Mouse (Mus musculus): ENCODE measurements around the gene Tmem132b. TPM values are rescaled to one million over a fixed set of nuclear protein-coding genes. Genes with fewer than 3 reads are reported as not detected.

Gene Tmem132b
- total RNA-seq, 2 experiments from 2014 or later: not detected

- no peak for ATAC-seq (replicated peaks; ENCODE audit: poor library complexity, severe bottlenecking)
Measured at GRCm38 (mm10) chr5:125508006-125508405, 23.6 kb upstream of the Tmem132b start.

GRCm38 (mm10) chr5:125509541-125509940 is 22.0 kb upstream of the Tmem132b start:
- ATAC-seq (replicated peaks; ENCODE audit: poor library complexity, severe bottlenecking): peak; percentile 78

DNA sequence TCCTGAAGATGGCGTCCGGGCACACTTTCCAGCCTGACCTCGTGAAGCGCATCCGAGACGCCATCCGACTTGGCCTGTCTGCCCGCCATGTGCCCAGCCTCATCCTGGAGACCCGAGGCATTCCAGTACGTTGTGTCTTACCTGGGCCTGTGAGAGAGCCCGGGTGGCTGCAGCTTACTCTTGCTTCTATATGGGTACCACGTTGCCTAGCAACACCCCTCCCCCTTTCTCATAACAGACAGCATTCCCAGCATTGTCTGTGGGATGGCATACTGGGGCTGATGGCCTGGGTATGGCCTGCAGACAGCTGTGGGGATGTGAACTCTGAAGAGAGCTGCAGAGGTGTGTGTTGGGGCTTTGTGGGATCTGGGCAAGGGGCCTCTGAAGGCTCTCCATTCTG is 16.6 kb upstream of the Tmem132b start:
- no peak for ATAC-seq (replicated peaks; ENCODE audit: poor library complexity, severe bottlenecking)

GRCm38 (mm10) chr5:125518640-125519039 is 12.9 kb upstream of the Tmem132b start:
- 0 out of 2 replicates have a peak, but pooled peaks have one; percentile 29 for ATAC-seq (replicated peaks; ENCODE audit: poor library complexity, severe bottlenecking)

DNA sequence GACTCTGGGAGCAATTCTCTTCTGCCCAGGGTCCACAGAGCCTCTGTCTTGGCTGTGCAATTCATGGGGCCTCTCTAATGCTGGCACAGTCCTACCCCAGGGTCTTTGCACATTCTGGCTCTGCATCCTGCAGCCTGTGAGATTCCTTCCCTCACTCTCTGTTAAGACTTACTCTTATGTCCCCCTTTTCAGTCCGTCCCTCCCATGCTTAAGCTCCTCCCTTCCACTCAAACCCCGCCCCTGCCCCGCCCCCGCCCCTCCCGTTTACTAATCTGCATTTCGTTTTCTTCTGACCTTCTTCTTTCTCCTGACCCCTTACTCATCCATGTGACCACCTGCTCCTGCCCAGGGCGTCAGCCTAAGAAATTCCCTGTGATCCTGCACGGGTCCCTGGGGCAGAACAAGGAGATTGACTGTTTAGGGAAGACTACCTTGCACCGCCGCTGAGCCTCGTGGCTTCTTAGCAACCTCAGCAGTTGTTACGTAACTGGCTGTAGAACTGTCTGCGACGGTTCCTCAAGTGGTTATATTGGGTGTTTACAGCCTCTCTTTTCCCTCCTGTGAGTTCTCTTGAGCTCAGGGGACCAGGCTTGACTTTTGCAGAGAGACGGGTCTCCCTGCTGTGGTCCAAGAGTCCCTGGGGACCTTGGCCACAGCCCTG is 10.5 kb upstream of the Tmem132b start:
- ATAC-seq (replicated peaks; ENCODE audit: poor library complexity, severe bottlenecking): peak; percentile 79

DNA sequence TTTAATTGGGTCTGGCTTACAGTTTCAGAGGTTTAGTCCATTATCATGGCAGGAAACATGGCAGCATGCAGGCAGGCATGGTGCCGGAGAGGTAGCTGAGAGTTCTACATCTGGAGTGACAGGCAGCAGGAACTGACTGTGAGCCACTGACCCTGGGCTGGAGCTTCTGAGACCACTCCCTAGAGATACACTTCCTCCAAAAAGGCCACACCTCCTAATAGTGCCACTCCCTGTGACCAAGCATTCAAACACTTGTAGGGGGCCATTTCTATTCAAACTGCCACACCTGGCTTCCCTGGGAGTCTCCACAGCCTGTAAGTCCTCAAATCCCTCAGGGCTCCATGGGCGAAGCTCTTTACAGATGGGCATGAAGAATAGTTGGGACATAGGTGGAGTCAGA is 8.2 kb upstream of the Tmem132b start:
- no peak for ATAC-seq (replicated peaks; ENCODE audit: poor library complexity, severe bottlenecking)

DNA sequence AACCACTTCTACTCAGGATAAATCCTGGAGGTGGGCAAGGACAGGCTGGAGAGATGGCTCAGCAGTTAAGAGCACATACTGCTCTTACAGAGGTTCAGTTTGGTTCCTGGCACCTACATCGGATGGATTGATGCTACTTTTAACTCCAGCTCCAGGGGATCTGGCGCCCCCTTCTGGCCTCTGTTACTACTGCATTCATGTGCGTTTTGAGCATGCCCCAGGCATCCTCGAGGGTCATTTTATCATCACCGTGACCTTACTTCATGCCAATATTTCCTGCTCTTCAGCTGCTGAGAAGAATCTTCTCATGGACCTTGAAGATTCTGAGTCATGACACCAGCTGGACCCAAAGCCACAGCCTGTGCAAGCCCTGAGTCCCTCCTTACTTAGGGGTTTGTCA is 6.1 kb upstream of the Tmem132b start:
- ATAC-seq (replicated peaks; ENCODE audit: poor library complexity, severe bottlenecking): no peak

DNA sequence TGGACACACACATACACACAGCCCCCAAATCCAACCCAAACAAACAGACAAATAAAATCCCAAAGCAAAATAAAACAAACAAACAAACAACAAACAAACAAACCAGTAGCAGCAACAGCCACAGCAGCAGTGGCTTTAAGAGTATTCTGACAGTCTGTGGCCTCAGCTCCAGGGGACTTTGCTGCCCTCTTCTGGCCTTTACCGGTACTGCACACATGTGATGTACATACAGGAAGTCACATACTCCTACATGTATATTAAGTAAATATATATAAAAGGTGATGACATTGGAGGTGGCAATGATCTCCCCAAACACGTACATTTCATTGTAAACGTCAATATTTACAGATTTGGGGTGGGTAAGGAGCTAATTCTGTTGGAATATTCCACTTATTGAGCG is 5.1 kb upstream of the Tmem132b start:
- no peak for ATAC-seq (replicated peaks; ENCODE audit: poor library complexity, severe bottlenecking)

DNA sequence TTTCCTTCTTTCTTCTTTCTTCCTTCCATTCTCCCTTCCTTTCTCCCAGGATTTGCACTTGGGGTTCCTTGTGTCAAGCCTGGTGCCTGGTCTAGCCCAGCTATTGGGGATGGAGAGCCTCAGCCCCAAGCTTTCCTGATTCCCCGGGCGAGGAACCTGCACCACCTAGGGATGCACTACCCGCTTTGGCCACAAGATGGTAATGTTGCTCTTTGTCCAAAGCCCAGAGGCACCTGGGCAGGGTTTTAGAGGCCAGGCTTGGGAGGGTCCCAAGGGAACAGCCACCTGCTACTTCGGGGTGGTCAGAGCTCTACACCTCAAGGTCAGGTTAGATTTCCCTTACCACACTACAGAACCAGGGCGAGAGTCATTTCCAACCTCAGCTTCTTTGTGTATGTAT is 2.5 kb upstream of the Tmem132b start:
- ATAC-seq (replicated peaks; ENCODE audit: poor library complexity, severe bottlenecking): peak; percentile 48

GRCm38 (mm10) chr5:125532191-125532544 is 594 bp downstream of the Tmem132b start:
- peak; percentile 21 for ATAC-seq (replicated peaks; ENCODE audit: poor library complexity, severe bottlenecking)

DNA sequence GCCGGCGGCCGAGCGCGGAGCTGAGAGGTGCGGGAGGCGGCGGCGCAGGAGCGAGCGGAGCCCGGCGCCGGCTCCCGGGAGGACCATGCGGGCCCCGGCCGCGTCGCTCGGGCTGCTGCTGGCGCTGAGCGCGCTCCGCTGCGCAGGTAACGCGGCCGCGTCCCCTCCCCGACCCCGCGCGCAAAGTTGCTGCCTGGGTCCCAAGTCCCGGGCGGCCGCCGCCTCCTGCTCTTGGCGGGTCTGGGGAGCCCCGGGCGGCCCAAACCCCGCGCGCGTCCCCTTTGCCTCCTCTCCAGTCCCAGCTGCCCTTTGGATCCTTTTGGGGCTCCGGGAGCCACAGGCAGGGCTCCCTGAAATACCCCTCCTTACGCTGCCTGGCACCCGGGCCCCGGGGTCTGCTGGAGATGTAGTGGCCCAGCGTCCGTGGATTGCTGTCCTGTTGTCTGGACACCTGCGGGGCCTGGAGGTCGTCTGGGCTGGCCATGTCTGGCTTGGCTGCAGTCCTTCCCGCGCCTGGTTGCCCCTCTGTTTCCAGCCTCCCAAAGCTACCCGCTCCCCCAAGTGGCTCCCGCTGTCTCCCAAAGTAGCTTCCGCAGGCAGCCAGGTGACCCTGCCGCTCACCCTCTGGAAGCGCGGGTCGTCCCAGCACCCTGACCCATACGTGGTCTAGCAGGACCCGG is 1.1 kb downstream of the Tmem132b start:
- no peak for ATAC-seq (replicated peaks; ENCODE audit: poor library complexity, severe bottlenecking)

- ATAC-seq (replicated peaks; ENCODE audit: poor library complexity, severe bottlenecking): no peak
Measured at GRCm38 (mm10) chr5:125533225-125533900, 1.8 kb downstream of the Tmem132b start.

DNA sequence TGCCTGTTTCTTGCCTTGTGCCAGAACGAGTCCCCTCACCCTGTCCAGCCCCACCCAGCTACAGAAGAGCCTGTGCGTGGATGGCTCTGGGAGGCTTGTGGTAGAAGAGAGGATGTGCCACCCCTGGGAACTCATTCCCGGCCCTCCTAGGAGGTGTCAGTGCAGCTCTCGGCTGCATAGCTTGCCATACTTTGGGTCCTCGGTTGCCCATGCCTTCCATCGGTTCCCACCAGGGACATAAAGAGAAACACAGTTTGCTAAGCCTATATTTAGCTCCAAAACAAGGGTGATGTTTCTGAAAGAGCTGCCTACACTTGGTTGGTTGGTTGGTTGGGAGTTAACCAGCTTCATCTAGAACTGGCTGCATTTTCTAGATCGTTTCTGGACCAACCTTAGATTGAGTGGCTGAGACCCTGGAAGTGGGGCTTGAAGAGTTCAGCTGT is 2.6 kb downstream of the Tmem132b start:
- no peak for ATAC-seq (replicated peaks; ENCODE audit: poor library complexity, severe bottlenecking)

- ATAC-seq (replicated peaks; ENCODE audit: poor library complexity, severe bottlenecking): no peak
Measured at GRCm38 (mm10) chr5:125534611-125535324, 3.2 kb downstream of the Tmem132b start.

DNA sequence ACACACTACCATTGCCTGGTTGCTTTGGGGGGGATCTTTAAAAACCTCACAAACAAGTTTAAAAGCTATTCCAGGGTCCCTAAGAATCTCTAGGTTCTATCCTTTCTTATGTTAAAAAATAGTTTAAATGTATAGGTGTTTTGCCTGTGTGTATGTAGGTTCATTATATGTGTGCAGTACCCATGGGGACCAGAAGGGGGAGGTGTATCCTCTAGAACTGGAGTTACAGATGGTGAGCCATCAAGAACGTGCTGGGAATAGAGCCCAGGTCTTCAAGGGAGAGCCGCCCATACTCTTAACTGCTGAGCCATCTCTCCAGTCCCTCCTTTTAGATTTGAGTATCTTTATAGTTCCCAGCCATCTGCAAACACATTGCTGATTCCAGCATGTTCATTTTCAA is 13.5 kb downstream of the Tmem132b start:
- ATAC-seq (replicated peaks; ENCODE audit: poor library complexity, severe bottlenecking): no peak

DNA sequence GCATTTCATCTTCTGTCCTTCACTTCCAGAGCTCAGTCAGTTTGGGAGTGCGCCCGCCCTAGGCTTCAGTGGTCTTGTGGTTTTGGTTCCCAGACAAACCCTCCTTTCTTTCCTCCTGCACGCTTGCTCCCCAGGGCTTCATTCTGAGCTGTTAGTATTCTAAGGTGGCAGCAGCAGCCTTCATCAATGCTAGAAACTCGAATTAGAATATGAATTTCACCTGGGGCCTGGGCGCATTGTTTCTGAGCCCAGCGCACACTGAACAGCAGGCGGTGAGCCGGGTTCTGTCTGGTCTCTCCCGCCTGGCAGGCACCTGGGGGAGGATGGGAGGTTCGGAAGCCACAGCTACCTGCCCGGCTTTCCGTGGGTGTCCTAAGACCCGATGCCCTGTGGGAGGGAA is 14.7 kb downstream of the Tmem132b start:
- no peak for ATAC-seq (replicated peaks; ENCODE audit: poor library complexity, severe bottlenecking)

- ATAC-seq (replicated peaks; ENCODE audit: poor library complexity, severe bottlenecking): no peak
Measured at GRCm38 (mm10) chr5:125549750-125550489, 18.3 kb downstream of the Tmem132b start.

DNA sequence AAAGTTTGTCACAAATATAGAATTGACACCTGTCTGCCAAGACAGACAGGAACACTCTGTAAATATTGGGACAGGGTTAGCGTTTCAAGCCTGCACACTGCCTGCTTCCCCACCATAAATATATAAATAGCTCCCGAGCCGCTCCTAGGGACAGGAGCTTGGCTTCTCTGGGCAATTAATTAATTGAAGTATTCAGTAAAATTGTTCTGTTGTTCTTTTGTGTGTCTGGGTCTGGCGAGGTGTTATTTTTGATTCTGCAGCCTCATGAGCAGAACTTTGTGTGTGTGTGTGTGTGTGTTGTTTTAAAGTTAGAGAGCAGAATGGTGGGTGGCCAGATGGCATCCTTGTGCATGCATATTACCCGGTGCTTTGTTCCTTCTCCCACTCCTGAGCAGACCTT is 24.2 kb downstream of the Tmem132b start:
- no peak for ATAC-seq (replicated peaks; ENCODE audit: poor library complexity, severe bottlenecking)

GRCm38 (mm10) chr5:125563492-125563891 is 31.9 kb downstream of the Tmem132b start:
- no peak for ATAC-seq (replicated peaks; ENCODE audit: poor library complexity, severe bottlenecking)

- ATAC-seq (replicated peaks; ENCODE audit: poor library complexity, severe bottlenecking): no peak
Measured at GRCm38 (mm10) chr5:125565725-125566124, 34.2 kb downstream of the Tmem132b start.
